Mouse (Mus musculus) midbrain, embryonic 16.5 days (tissue): ENCODE measurements at regions not wholly inside any gene's neighbourhood (a gene's known extent, or its start where the extent isn't known, plus 50 kb on each side); places are given as distances from the start of the nearest gene placed in this dataset.

Experiments
- ATAC-seq: fragments of 200-750 bp; cut with Nextera tagmentation; 2 replicates; pipeline ENCODE4 v1.8.0; 2017; ENCODE audit warnings: moderate TSS enrichment
- H3K27ac ChIP-seq: fragments of 300-500 bp; sonication (generic); 2 replicates; pipeline ENCODE4 v1.5.1; 2014; ENCODE audit warnings: mild to moderate bottlenecking, low read length, mixed read lengths
- H3K27me3 ChIP-seq: fragments of 300-500 bp; sonication (generic); 2 replicates; pipeline ENCODE4 v1.6.1; 2014; ENCODE audit warnings: low read depth, low read length, mixed read lengths; ENCODE audit not compliant: control insufficient read depth, insufficient read depth
- H3K36me3 ChIP-seq: fragments of 300-500 bp; sonication (generic); 2 replicates; pipeline ENCODE4 v1.6.1; 2014; ENCODE audit warnings: mild to moderate bottlenecking, low read length, moderate library complexity, mixed read lengths; ENCODE audit not compliant: control insufficient read depth, insufficient read depth
- H3K4me1 ChIP-seq: fragments of 300-500 bp; sonication (generic); 2 replicates; pipeline ENCODE4 v1.6.1; 2014; ENCODE audit warnings: mild to moderate bottlenecking, low read length, mixed read lengths; ENCODE audit not compliant: control insufficient read depth, insufficient read depth
- H3K4me2 ChIP-seq: fragments of 300-500 bp; sonication (generic); 2 replicates; pipeline ENCODE4 v1.6.1; 2014; ENCODE audit warnings: mild to moderate bottlenecking, low read length, mixed read lengths
- H3K4me3 ChIP-seq: fragments of 300-500 bp; sonication (generic); 2 replicates; pipeline ENCODE4 v1.5.1; 2014; ENCODE audit warnings: low read depth, mild to moderate bottlenecking, low read length, moderate library complexity, mixed read lengths
- H3K9ac ChIP-seq: fragments of 300-500 bp; sonication (generic); 2 replicates; pipeline ENCODE4 v1.6.1; 2014; ENCODE audit warnings: low read depth, low read length, mixed read lengths
- H3K9me3 ChIP-seq: fragments of 300-500 bp; sonication (generic); replicated peaks from 2 replicates; pipeline ENCODE4 v1.6.1; 2014; ENCODE audit warnings: mild to moderate bottlenecking, low read length, mixed read lengths; ENCODE audit not compliant: control insufficient read depth, poor library complexity, severe bottlenecking
- whole genome bisulfite sequencing: fragments of 180-500 bp; shearing (Covaris S2); extraction: QIAGEN DNeasy Blood & Tissue Kit; methylation state at CpG from one replicate; pipeline ENCODE4 v1.1.7; 2014; 5-methylcytosine and 5-hydroxymethylcytosine counted together

- peak; percentile 25; the same call in 1 of the 2 replicates for ATAC-seq
- no peak overlapping the region for H3K9ac ChIP-seq
- H3K27ac ChIP-seq: no peak overlapping the region
- H3K4me1 ChIP-seq: no peaks in the 10 kb centered on the region
- no peaks in the 10 kb centered on the region for H3K27me3 ChIP-seq
- H3K36me3 ChIP-seq: no peaks in the 10 kb centered on the region
- no peak overlapping the region for H3K4me2 ChIP-seq
- H3K4me3 ChIP-seq: no peak overlapping the region
- WGBS: 84% methylated on average over 12 of the region's 12 CpGs
- no peaks in the 10 kb centered on the region for H3K9me3 ChIP-seq
Measured at GRCm38 (mm10) chr15:51730805-51731412, 2153.8 kb upstream of the Gm7489 start.

GRCm38 (mm10) chr15:51734194-51734593, 2150.5 kb upstream of the Gm7489 start:
- WGBS: 96% methylated on average over 1 of the region's 1 CpGs
- H3K27ac ChIP-seq: no peak overlapping the region
- H3K4me1 ChIP-seq: no peaks in the 10 kb centered on the region
- no peak overlapping the region for H3K4me3 ChIP-seq
- ATAC-seq: no peak
- H3K9me3 ChIP-seq: no peaks in the 10 kb centered on the region
- H3K9ac ChIP-seq: no peak overlapping the region
- no peaks in the 10 kb centered on the region for H3K27me3 ChIP-seq
- H3K36me3 ChIP-seq: no peaks in the 10 kb centered on the region
- H3K4me2 ChIP-seq: no peak overlapping the region
